Mouse (Mus musculus): ENCODE results near the gene Rem2. TPM values are rescaled to one million over a fixed set of nuclear protein-coding genes. Genes with fewer than 3 reads are reported as not detected.

Rem2 gene
- polyA plus RNA-seq, 1 experiment = 4.0 TPM

- Histone ChIP-seq H3K4me1 (ENCODE audit: control insufficient read depth, insufficient read depth, low read length) (no peaks in the 10 kb centered on the region), H3K9me3 (replicated peaks; ENCODE audit: control insufficient read depth, insufficient read depth, low read length, poor library complexity, severe bottlenecking) (no peaks in the 10 kb centered on the region), H3K27me3 (ENCODE audit: control insufficient read depth, insufficient read depth, low read length, poor library complexity, severe bottlenecking) (no peaks in the 10 kb centered on the region), H3K27ac (ENCODE audit: insufficient read depth, low read length) (no peak overlapping the region), H3K4me3 (ENCODE audit: low read depth, low read length) (no peak overlapping the region), H3K36me3 (ENCODE audit: control insufficient read depth, insufficient read depth, low read length, poor library complexity, severe bottlenecking) (no peaks in the 10 kb centered on the region), H3K9ac (ENCODE audit: low read depth, poor library complexity, severe bottlenecking) (no peak overlapping the region)
- TF ChIP-seq CTCF (IDR thresholded peaks at IDR 0.05; ENCODE audit: low read depth, low read length) = no peak
- no peak for TF ChIP-seq POLR2A (IDR thresholded peaks at IDR 0.05; ENCODE audit: insufficient read depth, low read length)
- no peak for TF ChIP-seq EP300 (IDR thresholded peaks at IDR 0.05; ENCODE audit: insufficient read depth, low read depth, low read length)
These were observed 12.4 kb downstream of the Rem2 start for GRCm38 (mm10) chr14:54488350-54488749.

GRCm38 (mm10) chr14:54492345-54493131, 16.6 kb downstream of the Rem2 start:
- no peaks in the 10 kb centered on the region for H3K36me3 ChIP-seq (ENCODE audit: control insufficient read depth, insufficient read depth, low read length, poor library complexity, severe bottlenecking)
- H3K9ac ChIP-seq (ENCODE audit: low read depth, poor library complexity, severe bottlenecking) = peak overlapping the region; percentile 57
- H3K4me3 ChIP-seq (ENCODE audit: low read depth, low read length) = peak overlapping the region; percentile 60
- peak overlapping the region; percentile 80 for H3K27ac ChIP-seq (ENCODE audit: insufficient read depth, low read length)
- no peaks in the 10 kb centered on the region for H3K9me3 ChIP-seq (replicated peaks; ENCODE audit: control insufficient read depth, insufficient read depth, low read length, poor library complexity, severe bottlenecking)
- TF ChIP-seq POLR2A (IDR thresholded peaks at IDR 0.05; ENCODE audit: insufficient read depth, low read length) (peak; percentile 73), EP300 (IDR thresholded peaks at IDR 0.05; ENCODE audit: insufficient read depth, low read depth, low read length) (no peak)
- H3K27me3 ChIP-seq (ENCODE audit: control insufficient read depth, insufficient read depth, low read length, poor library complexity, severe bottlenecking) = no peaks in the 10 kb centered on the region
- H3K4me1 ChIP-seq (ENCODE audit: control insufficient read depth, insufficient read depth, low read length) = no peaks in the 10 kb centered on the region

- no peaks in the 10 kb centered on the region for H3K36me3 ChIP-seq (ENCODE audit: control insufficient read depth, insufficient read depth, low read length, poor library complexity, severe bottlenecking)
- TF ChIP-seq POLR2A (IDR thresholded peaks at IDR 0.05; ENCODE audit: insufficient read depth, low read length) = no peak
- TF ChIP-seq CTCF (IDR thresholded peaks at IDR 0.05; ENCODE audit: low read depth, low read length) = no peak
- no peak for TF ChIP-seq EP300 (IDR thresholded peaks at IDR 0.05; ENCODE audit: insufficient read depth, low read depth, low read length)
These were observed 17.3 kb downstream of the Rem2 start for GRCm38 (mm10) chr14:54493236-54493635.

GRCm38 (mm10) chr14:54494234-54494633, 18.3 kb downstream of the Rem2 start:
- Histone ChIP-seq H3K36me3 (ENCODE audit: control insufficient read depth, insufficient read depth, low read length, poor library complexity, severe bottlenecking) (no peaks in the 10 kb centered on the region), H3K27me3 (ENCODE audit: control insufficient read depth, insufficient read depth, low read length, poor library complexity, severe bottlenecking) (no peaks in the 10 kb centered on the region), H3K4me1 (ENCODE audit: control insufficient read depth, insufficient read depth, low read length) (no peaks in the 10 kb centered on the region), H3K27ac (ENCODE audit: insufficient read depth, low read length) (no peak overlapping the region), H3K9me3 (replicated peaks; ENCODE audit: control insufficient read depth, insufficient read depth, low read length, poor library complexity, severe bottlenecking) (no peaks in the 10 kb centered on the region), H3K4me3 (ENCODE audit: low read depth, low read length) (no peak overlapping the region), H3K9ac (ENCODE audit: low read depth, poor library complexity, severe bottlenecking) (no peak overlapping the region)
- TF ChIP-seq CTCF (IDR thresholded peaks at IDR 0.05; ENCODE audit: low read depth, low read length) (peak; percentile 98), POLR2A (IDR thresholded peaks at IDR 0.05; ENCODE audit: insufficient read depth, low read length) (no peak)

More at GRCm38 (mm10) chr14:54493236-54493635, 17.3 kb downstream of the Rem2 start:
- no peak overlapping the region for H3K27ac ChIP-seq (ENCODE audit: insufficient read depth, low read length)
- no peaks in the 10 kb centered on the region for H3K27me3 ChIP-seq (ENCODE audit: control insufficient read depth, insufficient read depth, low read length, poor library complexity, severe bottlenecking)
- H3K4me1 ChIP-seq (ENCODE audit: control insufficient read depth, insufficient read depth, low read length) = no peaks in the 10 kb centered on the region
- H3K4me3 ChIP-seq (ENCODE audit: low read depth, low read length) = no peak overlapping the region
- 0 out of 2 replicates have a peak overlapping the region, but pooled peaks have one; percentile 57 for H3K9ac ChIP-seq (ENCODE audit: low read depth, poor library complexity, severe bottlenecking)
- H3K9me3 ChIP-seq (replicated peaks; ENCODE audit: control insufficient read depth, insufficient read depth, low read length, poor library complexity, severe bottlenecking) = no peaks in the 10 kb centered on the region

- no peak overlapping the region for H3K4me3 ChIP-seq (ENCODE audit: low read depth, low read length)
- TF ChIP-seq POLR2A (IDR thresholded peaks at IDR 0.05; ENCODE audit: insufficient read depth, low read length) (no peak), EP300 (IDR thresholded peaks at IDR 0.05; ENCODE audit: insufficient read depth, low read depth, low read length) (no peak), CTCF (IDR thresholded peaks at IDR 0.05; ENCODE audit: low read depth, low read length) (no peak)
- H3K4me1 ChIP-seq (ENCODE audit: control insufficient read depth, insufficient read depth, low read length) = no peaks in the 10 kb centered on the region
- no peaks in the 10 kb centered on the region for H3K27me3 ChIP-seq (ENCODE audit: control insufficient read depth, insufficient read depth, low read length, poor library complexity, severe bottlenecking)
- no peak overlapping the region for H3K27ac ChIP-seq (ENCODE audit: insufficient read depth, low read length)
- H3K36me3 ChIP-seq (ENCODE audit: control insufficient read depth, insufficient read depth, low read length, poor library complexity, severe bottlenecking) = no peaks in the 10 kb centered on the region
- no peaks in the 10 kb centered on the region for H3K9me3 ChIP-seq (replicated peaks; ENCODE audit: control insufficient read depth, insufficient read depth, low read length, poor library complexity, severe bottlenecking)
- no peak overlapping the region for H3K9ac ChIP-seq (ENCODE audit: low read depth, poor library complexity, severe bottlenecking)
These were observed 20.8 kb downstream of the Rem2 start for GRCm38 (mm10) chr14:54496706-54497105.

- H3K27ac ChIP-seq (ENCODE audit: insufficient read depth, low read length) = no peak overlapping the region
- no peaks in the 10 kb centered on the region for H3K4me1 ChIP-seq (ENCODE audit: control insufficient read depth, insufficient read depth, low read length)
- TF ChIP-seq CTCF (IDR thresholded peaks at IDR 0.05; ENCODE audit: low read depth, low read length) = no peak
- TF ChIP-seq EP300 (IDR thresholded peaks at IDR 0.05; ENCODE audit: insufficient read depth, low read depth, low read length) = no peak
- no peak for TF ChIP-seq POLR2A (IDR thresholded peaks at IDR 0.05; ENCODE audit: insufficient read depth, low read length)
- H3K9me3 ChIP-seq (replicated peaks; ENCODE audit: control insufficient read depth, insufficient read depth, low read length, poor library complexity, severe bottlenecking) = no peaks in the 10 kb centered on the region; the same call in 1 of the 2 replicates
- H3K4me3 ChIP-seq (ENCODE audit: low read depth, low read length) = no peak overlapping the region
- H3K27me3 ChIP-seq (ENCODE audit: control insufficient read depth, insufficient read depth, low read length, poor library complexity, severe bottlenecking) = no peaks in the 10 kb centered on the region; the same call in 1 of the 2 replicates
- no peaks in the 10 kb centered on the region for H3K36me3 ChIP-seq (ENCODE audit: control insufficient read depth, insufficient read depth, low read length, poor library complexity, severe bottlenecking)
- no peak overlapping the region for H3K9ac ChIP-seq (ENCODE audit: low read depth, poor library complexity, severe bottlenecking)
These were observed 23.4 kb downstream of the Rem2 start for GRCm38 (mm10) chr14:54499330-54499729.
